Comparison of ENCODE assay signal across 19 mouse cellular contexts in the genomic region with DNA sequence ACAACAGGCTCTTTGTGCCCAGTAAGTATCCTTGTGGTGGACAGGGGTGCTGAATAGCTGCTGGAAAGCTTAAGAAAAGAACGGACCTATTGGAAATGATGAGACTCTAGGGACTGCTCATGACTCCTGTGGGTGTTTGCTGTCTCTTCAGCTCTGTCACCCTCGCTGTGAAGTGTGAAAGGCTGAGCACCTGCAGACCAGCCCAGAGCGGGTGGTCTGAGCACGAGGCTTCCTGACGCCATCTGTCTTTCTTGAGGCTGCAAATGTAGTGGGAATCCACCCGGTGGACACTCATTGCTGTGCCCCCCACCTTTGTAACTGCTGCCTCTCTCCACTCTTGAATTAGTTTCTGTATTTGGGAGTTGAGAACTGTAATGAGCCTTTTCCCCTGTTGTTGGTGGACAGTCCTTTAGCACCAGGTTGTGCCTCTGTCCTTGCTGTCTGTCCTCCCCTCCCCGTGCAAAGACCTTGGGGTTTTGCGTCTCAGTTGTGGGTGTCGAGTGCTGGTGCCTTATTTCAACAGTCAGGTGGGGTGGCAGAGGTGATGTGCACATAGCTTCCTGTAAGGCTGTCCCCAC.
DNase-seq lines count a peak whose midpoint lies in the region; ATAC-seq lines count a peak whose summit lies in the region.
"Had no signal": no experiment of that assay in that cellular context is flagged by ENCODE, and none has a peak within 500 bp of the region (broad histone marks: within the 10 kb centered on the region; RNA-seq: fewer than 3 reads in every experiment).

No protein-coding gene starts in this region.

- ATAC-seq in forebrain, embryonic 15.5 days (replicated peaks), result peak; percentile 49
- no peak for ATAC-seq in forebrain, embryonic 11.5 days (replicated peaks; ENCODE audit: low FRiP score)
- peak; percentile 49; the same call in 1 of the 2 replicates for ATAC-seq in hindbrain, embryonic 16.5 days
- ATAC-seq in hindbrain, embryonic 11.5 days (ENCODE audit: low FRiP score), result no peak
- ATAC-seq in midbrain, embryonic 15.5 days (replicated peaks), result peak; percentile 10; the same call in 1 of the 2 replicates
- no peak for ATAC-seq in midbrain, embryonic 13.5 days
- ATAC-seq: forebrain, embryonic 13.5 days; Patski had no signal

- H3K27me3 ChIP-seq in forebrain, embryonic 15.5 days, result no peaks in the 10 kb centered on the region
- H3K27me3 ChIP-seq in forebrain, embryonic 11.5 days (ENCODE audit: control insufficient read depth, insufficient read depth, low read length), result no peaks in the 10 kb centered on the region
- H3K27me3 ChIP-seq in hindbrain, embryonic 16.5 days (replicated peaks; ENCODE audit: control insufficient read depth, insufficient read depth, low read length), result no peaks in the 10 kb centered on the region
- H3K27me3 ChIP-seq in hindbrain, embryonic 11.5 days (ENCODE audit: control insufficient read depth, insufficient read depth, low read length), result no peaks in the 10 kb centered on the region
- H3K27me3 ChIP-seq in midbrain, embryonic 15.5 days (replicated peaks), result no peaks in the 10 kb centered on the region
- H3K27me3 ChIP-seq in midbrain, embryonic 13.5 days, result no peaks in the 10 kb centered on the region
- H3K27me3 ChIP-seq: forebrain, embryonic 13.5 days; kidney, embryonic 15.5 days; limb, embryonic 15.5 days; liver, embryonic 13.5 days; midbrain, embryonic 12.5 days; Patski; stomach, embryonic 15.5 days had no signal

- H3K9me3 ChIP-seq in forebrain, embryonic 15.5 days, result no peaks in the 10 kb centered on the region
- no peaks in the 10 kb centered on the region for H3K9me3 ChIP-seq in forebrain, embryonic 11.5 days (ENCODE audit: control insufficient read depth, low read length)
- no peaks in the 10 kb centered on the region for H3K9me3 ChIP-seq in hindbrain, embryonic 16.5 days (ENCODE audit: control insufficient read depth, low read length)
- no peaks in the 10 kb centered on the region for H3K9me3 ChIP-seq in hindbrain, embryonic 11.5 days (ENCODE audit: control insufficient read depth, low read length)
- no peaks in the 10 kb centered on the region for H3K9me3 ChIP-seq in midbrain, embryonic 15.5 days
- no peaks in the 10 kb centered on the region for H3K9me3 ChIP-seq in midbrain, embryonic 13.5 days
- H3K9me3 ChIP-seq: forebrain, embryonic 13.5 days; hindbrain, embryonic 10.5 days; kidney, embryonic 15.5 days; limb, embryonic 10.5 days; limb, embryonic 15.5 days; liver, embryonic 13.5 days; midbrain, embryonic 12.5 days; stomach, embryonic 15.5 days had no signal

- 77% methylated on average over 9 of the region's 9 CpGs for WGBS in forebrain, embryonic 15.5 days
- 94% methylated on average over 9 of the region's 9 CpGs for WGBS in forebrain, embryonic 11.5 days
- 80% methylated on average over 9 of the region's 9 CpGs for WGBS in hindbrain, embryonic 16.5 days
- WGBS in hindbrain, embryonic 11.5 days, result 91% methylated on average over 9 of the region's 9 CpGs
- 87% methylated on average over 9 of the region's 9 CpGs for WGBS in midbrain, embryonic 15.5 days
- WGBS in midbrain, embryonic 13.5 days, result 91% methylated on average over 9 of the region's 9 CpGs

- no peaks in the 10 kb centered on the region; the same call in 1 of the 2 replicates for H3K36me3 ChIP-seq in forebrain, embryonic 15.5 days
- H3K36me3 ChIP-seq in forebrain, embryonic 11.5 days (ENCODE audit: control insufficient read depth, insufficient read depth, low read length), result no peaks in the 10 kb centered on the region
- H3K36me3 ChIP-seq in hindbrain, embryonic 16.5 days (ENCODE audit: control insufficient read depth, insufficient read depth, low read length), result no peaks in the 10 kb centered on the region
- no peaks in the 10 kb centered on the region for H3K36me3 ChIP-seq in hindbrain, embryonic 11.5 days (ENCODE audit: control insufficient read depth, insufficient read depth, low read length)
- H3K36me3 ChIP-seq in midbrain, embryonic 15.5 days (replicated peaks), result 0 out of 2 replicates have a peak, but pooled peaks cover 3% of the 10 kb centered on the region
- peaks cover 20% of the 10 kb centered on the region for H3K36me3 ChIP-seq in midbrain, embryonic 13.5 days
- H3K36me3 ChIP-seq: liver, embryonic 13.5 days; stomach, embryonic 15.5 days had no signal

- H3K4me3 ChIP-seq in forebrain, embryonic 15.5 days, result no peak overlapping the region
- H3K4me3 ChIP-seq in forebrain, embryonic 11.5 days (ENCODE audit: low read depth, low read length), result no peak overlapping the region
- H3K4me3 ChIP-seq in hindbrain, embryonic 16.5 days (ENCODE audit: low read length), result no peak overlapping the region
- no peak overlapping the region for H3K4me3 ChIP-seq in hindbrain, embryonic 11.5 days (ENCODE audit: low read depth, low read length)
- no peak overlapping the region for H3K4me3 ChIP-seq in midbrain, embryonic 15.5 days
- no peak overlapping the region for H3K4me3 ChIP-seq in midbrain, embryonic 13.5 days (replicated peaks)
- H3K4me3 ChIP-seq: erythroblast, embryonic 14.5 days; forebrain, embryonic 13.5 days; heart, adult 2 months; hindbrain, embryonic 10.5 days; kidney, embryonic 15.5 days; limb, embryonic 10.5 days; limb, embryonic 15.5 days; liver, embryonic 13.5 days; midbrain, embryonic 12.5 days; stomach, embryonic 15.5 days had no signal

- no peak for DNase-seq in forebrain, embryonic 11.5 days (ENCODE audit: low spot score)
- DNase-seq in hindbrain, embryonic 11.5 days (ENCODE audit: low spot score), result no peak
- peak; percentile 64 to 77 for DNase-seq in natural killer cell, adult 2 months (ENCODE audit: low spot score in 2 of 2)
- DNase-seq in thymus, postnatal 10 days (ENCODE audit: low spot score in 2 of 2), result no peak
- DNase-seq: liver, embryonic 13.5 days had no signal

- H3K4me1 ChIP-seq in forebrain, embryonic 15.5 days, result no peaks in the 10 kb centered on the region
- no peaks in the 10 kb centered on the region for H3K4me1 ChIP-seq in forebrain, embryonic 11.5 days (replicated peaks; ENCODE audit: control insufficient read depth, insufficient read depth, low read length)
- no peaks in the 10 kb centered on the region for H3K4me1 ChIP-seq in hindbrain, embryonic 16.5 days (ENCODE audit: control insufficient read depth, insufficient read depth, low read depth, low read length)
- no peaks in the 10 kb centered on the region for H3K4me1 ChIP-seq in hindbrain, embryonic 11.5 days (replicated peaks; ENCODE audit: control insufficient read depth, insufficient read depth, low read length)
- H3K4me1 ChIP-seq in midbrain, embryonic 15.5 days, result no peaks in the 10 kb centered on the region
- H3K4me1 ChIP-seq in midbrain, embryonic 13.5 days (replicated peaks), result no peaks in the 10 kb centered on the region
- H3K4me1 ChIP-seq: forebrain, embryonic 13.5 days; hindbrain, embryonic 10.5 days; kidney, embryonic 15.5 days; limb, embryonic 10.5 days; limb, embryonic 15.5 days; midbrain, embryonic 12.5 days; stomach, embryonic 15.5 days had no signal

- no peak overlapping the region for H3K4me2 ChIP-seq in forebrain, embryonic 15.5 days (replicated peaks)
- no peak overlapping the region for H3K4me2 ChIP-seq in forebrain, embryonic 11.5 days (ENCODE audit: low read depth, low read length, severe bottlenecking)
- no peak overlapping the region for H3K4me2 ChIP-seq in hindbrain, embryonic 16.5 days (ENCODE audit: low read length)
- H3K4me2 ChIP-seq in hindbrain, embryonic 11.5 days (replicated peaks; ENCODE audit: low read depth, low read length), result no peak overlapping the region
- no peak overlapping the region for H3K4me2 ChIP-seq in midbrain, embryonic 15.5 days
- H3K4me2 ChIP-seq in midbrain, embryonic 13.5 days (replicated peaks), result no peak overlapping the region
- H3K4me2 ChIP-seq: forebrain, embryonic 13.5 days; kidney, embryonic 15.5 days; limb, embryonic 15.5 days; liver, embryonic 13.5 days; midbrain, embryonic 12.5 days; stomach, embryonic 15.5 days had no signal

- H3K27ac ChIP-seq in forebrain, embryonic 15.5 days (replicated peaks), result no peak overlapping the region
- H3K27ac ChIP-seq in forebrain, embryonic 11.5 days (ENCODE audit: low read depth, low read length), result no peak overlapping the region
- peak overlapping the region; percentile 52; the same call in 1 of the 2 replicates for H3K27ac ChIP-seq in hindbrain, embryonic 16.5 days (ENCODE audit: low read depth, low read length)
- no peak overlapping the region for H3K27ac ChIP-seq in hindbrain, embryonic 11.5 days (ENCODE audit: low read depth, low read length)
- H3K27ac ChIP-seq in midbrain, embryonic 15.5 days, result no peak overlapping the region
- no peak overlapping the region for H3K27ac ChIP-seq in midbrain, embryonic 13.5 days
- H3K27ac ChIP-seq: forebrain, embryonic 13.5 days; heart, adult 2 months; hindbrain, embryonic 10.5 days; kidney, embryonic 15.5 days; limb, embryonic 10.5 days; limb, embryonic 15.5 days; liver, embryonic 13.5 days; midbrain, embryonic 12.5 days; stomach, embryonic 15.5 days had no signal

- H3K9ac ChIP-seq in forebrain, embryonic 15.5 days (replicated peaks), result no peak overlapping the region
- H3K9ac ChIP-seq in forebrain, embryonic 11.5 days (ENCODE audit: low read length), result no peak overlapping the region
- no peak overlapping the region for H3K9ac ChIP-seq in hindbrain, embryonic 16.5 days (ENCODE audit: low read depth, low read length)
- no peak overlapping the region for H3K9ac ChIP-seq in hindbrain, embryonic 11.5 days (ENCODE audit: low read depth, low read length)
- H3K9ac ChIP-seq in midbrain, embryonic 15.5 days, result no peak overlapping the region
- H3K9ac ChIP-seq in midbrain, embryonic 13.5 days (replicated peaks), result no peak overlapping the region
- H3K9ac ChIP-seq: forebrain, embryonic 13.5 days; kidney, embryonic 15.5 days; limb, embryonic 15.5 days; liver, embryonic 13.5 days; midbrain, embryonic 12.5 days; stomach, embryonic 15.5 days had no signal

Comparison
In these comparisons a context has a peak if more than half of its experiments do, and no peak if none do; other contexts are left out.
1. ATAC-seq: peak in forebrain, embryonic 15.5 days (single experiment), hindbrain, embryonic 16.5 days (single experiment) and midbrain, embryonic 15.5 days (single experiment); none in forebrain, embryonic 11.5 days (single experiment), hindbrain, embryonic 11.5 days (single experiment) and midbrain, embryonic 13.5 days (single experiment).
2. DNase-seq: peak in natural killer cell, adult 2 months (2 of 2); none in forebrain, embryonic 11.5 days (single experiment), hindbrain, embryonic 11.5 days (single experiment) and thymus, postnatal 10 days (0 of 2).